ENCODE assay signal across 8 mouse cellular contexts in genomic region chr12:65680335-65680734, GRCm38 (mm10).
"Had no signal": no experiment of that assay in that cellular context is flagged by ENCODE, and none has a peak within 500 bp of the region (broad histone marks: within the 10 kb centered on the region; RNA-seq: fewer than 3 reads in every experiment).

No protein-coding gene starts in this region.

- DNase-seq: liver, postnatal 0 days; lung, adult 2 months; lung, postnatal 14 days; lung, postnatal 36 days; right cerebral cortex, postnatal 14 days; thymus, adult 18-20 months; thymus, postnatal 14 days; thymus, postnatal 36 days had no signal
